Mouse (Mus musculus) limb, embryonic 10.5 days (tissue): Measurements from ENCODE around the gene Adat1. TPM values are rescaled to one million over a fixed set of nuclear protein-coding genes. Genes with fewer than 3 reads are reported as not detected.

Source experiments
- DNase-seq: peaks from one replicate; pipeline ENCODE4 v3.0.0-alpha.2; 2017; ENCODE audit warnings: low spot score
- H3K27ac ChIP-seq: fragments of 300-500 bp; sonication (generic); 2 replicates; pipeline ENCODE4 v1.5.1; 2016; ENCODE audit warnings: mild to moderate bottlenecking
- H3K27me3 ChIP-seq: fragments of 300-500 bp; sonication (generic); 2 replicates; pipeline ENCODE4 v1.6.1; 2016; ENCODE audit warnings: low read depth, mild to moderate bottlenecking; ENCODE audit not compliant: poor library complexity, severe bottlenecking
- H3K36me3 ChIP-seq: fragments of 300-500 bp; sonication (generic); 2 replicates; pipeline ENCODE4 v1.6.1; 2016; ENCODE audit warnings: mild to moderate bottlenecking, moderate library complexity
- H3K4me1 ChIP-seq: fragments of 300-500 bp; sonication (generic); 2 replicates; pipeline ENCODE4 v1.6.1; 2016
- H3K4me3 ChIP-seq: fragments of 300-500 bp; sonication (generic); 2 replicates; pipeline ENCODE4 v1.5.1; 2016; ENCODE audit warnings: mild to moderate bottlenecking, moderate library complexity
- H3K9me3 ChIP-seq: fragments of 300-500 bp; sonication (generic); replicated peaks from 2 replicates; pipeline ENCODE4 v1.6.1; 2016; ENCODE audit warnings: mild to moderate bottlenecking
- WGBS: fragments of 180-500 bp; shearing (Covaris S2); methylation state at CpG from one replicate; pipeline ENCODE4 v1.1.7; 2016; 5-methylcytosine and 5-hydroxymethylcytosine counted together
- polyA plus RNA-seq: library from polyadenylated mRNA; unstranded; fragments of >200 nt; fragmentation: Nextera tagmentation; extraction: Ambion mirVana; gene quantifications from 2 replicates; pipeline ENCODE4 v1.2.1, GENCODE M21; 2016

Gene Adat1
- polyA plus RNA-seq, 1 experiment from 2014 or later: 18.4 TPM

DNA sequence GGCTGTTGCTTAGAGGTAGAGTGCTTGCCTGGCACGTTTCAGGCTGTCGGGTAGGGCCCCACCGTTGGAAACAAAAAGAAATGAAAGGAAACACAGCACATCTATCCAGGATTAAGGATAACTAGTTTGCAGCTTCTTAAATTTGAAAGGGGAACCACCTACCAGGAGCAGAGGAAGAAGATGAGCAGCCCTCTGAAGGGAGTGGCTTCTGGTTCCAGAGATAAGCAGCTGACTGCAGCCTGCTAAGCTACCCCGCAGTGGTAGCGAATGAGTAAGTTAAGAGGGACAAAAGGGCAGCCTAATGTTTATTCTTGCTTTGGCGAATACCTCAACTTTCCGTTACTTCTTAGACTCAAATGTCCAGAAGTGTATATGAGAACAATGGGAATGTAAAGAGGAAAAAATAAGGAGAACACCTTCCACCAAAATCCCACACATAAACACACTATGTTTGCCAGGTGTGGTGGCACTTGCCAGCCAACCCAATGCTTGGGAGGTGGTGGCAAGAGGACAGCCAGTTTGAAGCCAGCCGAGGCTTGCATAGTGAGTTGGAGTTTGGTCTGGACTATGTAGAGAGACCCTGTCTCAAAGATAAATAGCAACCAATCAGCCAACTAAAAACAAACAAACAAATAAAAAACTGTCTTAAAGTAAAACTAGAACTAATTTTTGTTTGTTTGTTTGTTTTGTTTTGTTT, 62.3 kb downstream of the Adat1 start:
- Histone ChIP-seq H3K27me3 (no peaks in the 10 kb centered on the region), H3K9me3 (no peaks in the 10 kb centered on the region), H3K4me1 (peaks cover 17% of the 10 kb centered on the region), H3K27ac (no peak overlapping the region), H3K4me3 (no peak overlapping the region), H3K36me3 (no peaks in the 10 kb centered on the region)
- no peak for DNase-seq
- 84% methylated on average over 8 of the region's 8 CpGs for WGBS

DNA sequence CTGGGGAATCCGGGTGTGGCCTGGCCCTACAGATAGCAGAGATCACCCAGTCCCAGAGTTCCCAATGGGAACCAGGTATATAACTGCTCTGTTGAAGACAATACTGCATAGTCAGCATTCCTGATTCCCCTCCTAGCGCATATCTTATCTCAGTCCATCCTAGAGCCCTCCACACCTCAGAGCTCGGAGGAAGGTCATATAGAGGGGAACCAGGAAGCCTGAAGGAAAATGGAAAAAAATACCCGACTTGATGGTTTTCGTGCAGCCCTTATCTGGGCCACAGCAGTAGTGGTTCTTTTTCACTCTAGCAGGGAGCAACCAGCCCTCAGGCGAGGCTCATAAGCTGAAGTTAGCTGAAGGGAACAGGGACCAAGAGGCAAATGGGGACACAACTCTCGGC, 67.1 kb downstream of the Adat1 start:
- no peak for DNase-seq
- 79% methylated on average over 7 of the region's 7 CpGs for WGBS

DNA sequence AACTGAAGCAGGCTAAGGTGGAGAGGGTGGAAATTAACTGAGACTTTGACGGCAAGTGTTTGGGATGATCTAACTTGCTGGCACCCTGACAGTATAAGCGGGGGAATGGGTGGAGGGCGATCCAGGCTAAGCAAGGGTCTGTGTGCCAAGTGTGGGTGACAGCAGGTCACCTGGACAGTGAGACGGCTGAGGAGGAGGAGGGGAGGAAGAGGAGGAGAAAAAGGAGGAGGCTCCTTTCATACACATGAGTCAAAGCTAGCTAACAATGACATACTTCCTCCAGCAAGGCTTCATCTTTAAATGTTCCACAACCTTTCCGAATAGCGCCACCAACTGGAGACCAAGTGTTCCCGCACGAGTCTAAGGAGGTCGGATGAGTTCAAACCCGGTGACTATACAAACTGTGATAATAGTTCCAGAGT, 68.7 kb downstream of the Adat1 start:
- Histone ChIP-seq H3K9me3 (no peaks in the 10 kb centered on the region), H3K36me3 (peaks cover 6% of the 10 kb centered on the region), H3K27me3 (no peaks in the 10 kb centered on the region), H3K4me1 (no peaks in the 10 kb centered on the region), H3K27ac (no peak overlapping the region), H3K4me3 (no peak overlapping the region)
- WGBS: 35% methylated on average over 10 of the region's 10 CpGs
- DNase-seq: no peak

More for the DNA sequence above, 67.1 kb downstream of the Adat1 start:
- H3K9me3 ChIP-seq: no peaks in the 10 kb centered on the region
- no peak overlapping the region for H3K4me3 ChIP-seq
- H3K36me3 ChIP-seq: no peaks in the 10 kb centered on the region
- no peaks in the 10 kb centered on the region for H3K27me3 ChIP-seq
- H3K4me1 ChIP-seq: no peaks in the 10 kb centered on the region
- H3K27ac ChIP-seq: no peak overlapping the region

DNA sequence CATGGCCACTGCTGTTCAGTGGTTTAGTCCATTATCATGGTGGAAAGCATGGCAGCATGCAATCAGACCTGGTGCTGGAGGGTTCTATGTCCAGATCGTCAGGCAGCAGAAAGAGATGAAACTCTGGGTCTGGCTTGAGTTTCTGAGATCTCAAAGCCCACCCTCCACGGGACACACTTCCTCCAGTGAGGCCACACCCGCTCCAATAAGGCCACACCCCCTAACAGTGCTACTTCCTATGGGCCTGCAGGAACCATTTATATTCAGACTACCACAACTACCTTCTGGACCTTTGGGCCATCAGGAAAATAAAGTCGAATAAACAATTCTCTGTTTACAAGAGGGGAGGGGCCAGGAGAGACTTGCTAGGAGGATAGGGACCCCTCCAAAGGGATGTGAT, 71.1 kb downstream of the Adat1 start:
- H3K9me3 ChIP-seq: no peaks in the 10 kb centered on the region
- no peak overlapping the region for H3K4me3 ChIP-seq
- no peak for DNase-seq
- H3K27me3 ChIP-seq: no peaks in the 10 kb centered on the region
- H3K36me3 ChIP-seq: peaks cover 17% of the 10 kb centered on the region
- WGBS: 84% methylated on average over 4 of the region's 4 CpGs
- H3K27ac ChIP-seq: no peak overlapping the region
- no peaks in the 10 kb centered on the region for H3K4me1 ChIP-seq

DNA sequence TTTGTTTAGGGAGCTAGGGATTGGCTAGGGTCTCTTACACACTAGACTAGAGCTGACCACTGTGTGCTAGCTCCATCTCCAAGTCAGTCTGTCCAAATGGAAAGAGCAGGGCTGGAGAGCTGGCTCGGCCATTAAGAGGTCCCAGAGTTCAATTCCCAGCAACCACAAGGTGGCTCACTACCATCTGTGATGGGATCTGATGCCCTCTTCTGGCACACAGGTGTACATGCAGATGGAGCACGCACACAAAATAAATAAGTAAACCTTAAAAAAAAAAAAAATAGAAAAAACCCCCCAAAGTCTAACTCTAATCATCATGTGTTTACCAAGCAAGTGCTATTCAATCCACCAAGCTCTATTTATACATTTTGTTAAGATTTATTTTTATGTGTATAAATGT, 72.4 kb downstream of the Adat1 start:
- no peaks in the 10 kb centered on the region for H3K4me1 ChIP-seq
- 95% methylated on average over 2 of the region's 2 CpGs for WGBS
- no peak overlapping the region for H3K4me3 ChIP-seq
- H3K36me3 ChIP-seq: peaks cover 17% of the 10 kb centered on the region
- no peak for DNase-seq
- H3K27ac ChIP-seq: no peak overlapping the region
- H3K27me3 ChIP-seq: no peaks in the 10 kb centered on the region
- no peaks in the 10 kb centered on the region for H3K9me3 ChIP-seq

Other genes with a start within 250 kb of the Adat1 start
- gene Bcar1, start 248.5 kb downstream of the Adat1 start, polyA plus RNA-seq: 50.2 and 50.4 TPM in 2 replicates
- gene Cfdp1, start 138.0 kb downstream of the Adat1 start, polyA plus RNA-seq: 230 and 231 TPM in 2 replicates
- gene Tmem170, start 115.6 kb downstream of the Adat1 start, polyA plus RNA-seq: 7.9 and 8.9 TPM in 2 replicates
- gene Chst5, start 81.9 kb downstream of the Adat1 start, polyA plus RNA-seq: 1.8 and 2.4 TPM in 2 replicates
- gene Tmem231, start 58.4 kb downstream of the Adat1 start, polyA plus RNA-seq: 18.0 and 24.2 TPM in 2 replicates
- 166 and 173 TPM in 2 replicates for gene Gabarapl2, start 51.6 kb downstream of the Adat1 start, polyA plus RNA-seq
- 276 and 306 TPM in 2 replicates for gene Kars, start 19.0 kb upstream of the Adat1 start, polyA plus RNA-seq
- 25.4 and 28.6 TPM in 2 replicates for gene Terf2ip, start 19.1 kb upstream of the Adat1 start, polyA plus RNA-seq
- 0.50 and 0.74 TPM in 2 replicates for gene Gm6793, start 22.7 kb upstream of the Adat1 start, polyA plus RNA-seq